ENCODE assay signal across 24 mouse cellular contexts in genomic region chr11:5478831-5479230, GRCm38 (mm10). TPM values are rescaled to one million over a fixed set of nuclear protein-coding genes. Genes with fewer than 3 reads are reported as not detected.
DNase-seq lines count a peak whose midpoint lies in the region; TF ChIP-seq lines count a peak whose summit lies in the region.
"Had no signal": no experiment of that assay in that cellular context is flagged by ENCODE, and none has a peak within 500 bp of the region (broad histone marks: within the 10 kb centered on the region; RNA-seq: fewer than 3 reads in every experiment).

No protein-coding gene starts in this region.

- no peak overlapping the region for H3K9ac ChIP-seq in heart, adult 2 months (ENCODE audit: low read depth, low read length)
- no peak overlapping the region for H3K9ac ChIP-seq in ES-Bruce4 (ENCODE audit: low read depth, poor library complexity, severe bottlenecking)
- H3K9ac ChIP-seq: forebrain, postnatal 0 days; heart, embryonic 12.5 days; heart, embryonic 15.5 days; hindbrain, embryonic 13.5 days; intestine, embryonic 15.5 days had no signal

- intact Hi-C loops in heart, adult 2 months (cut with DNase I): loop anchor here (10.0 kb wide), 1 partner anchor 364 kb away; no protein-coding TSS in a partner anchor

- H3K4me3 ChIP-seq in heart, adult 2 months: no peak overlapping the region
- H3K4me3 ChIP-seq in heart, embryonic 10.5 days: no peak overlapping the region
- H3K4me3 ChIP-seq in ES-Bruce4 (ENCODE audit: low read depth, low read length): no peak overlapping the region
- H3K4me3 ChIP-seq: forebrain, embryonic 10.5 days; heart, embryonic 12.5 days; heart, embryonic 15.5 days; hindbrain, embryonic 10.5 days; hindbrain, embryonic 13.5 days; intestine, embryonic 15.5 days had no signal

- DNase-seq in heart, adult 2 months: no peak
- DNase-seq in heart, embryonic 10.5 days (ENCODE audit: low spot score): no peak
- DNase-seq in R1 (ENCODE audit: low read depth, low spot score): peak; percentile 83
- DNase-seq in right cerebral cortex, postnatal 14 days: no peak
- DNase-seq in layer of hippocampus, adult 18-20 months (ENCODE audit: low spot score in 2 of 2): no peak
- DNase-seq: adrenal gland, postnatal 10 days; adrenal gland, postnatal 36 days; B cell, adult 2 months; cerebellum, adult 18-20 months; cerebellum, adult 9-10 months; cerebellum, postnatal 14 days; forebrain, postnatal 0 days; gastrocnemius, postnatal 10 days; gastrocnemius, postnatal 36 days; heart, postnatal 36 days; kidney, adult 11 months had no signal

- 60% methylated on average over 3 of the region's 3 CpGs for WGBS in heart, adult 2 months
- 84% methylated on average over 3 of the region's 3 CpGs for WGBS in heart, embryonic 10.5 days

- no peak for TF ChIP-seq CTCF in heart, adult 2 months (IDR thresholded peaks at IDR 0.05)
- no peak for TF ChIP-seq CTCF in ES-Bruce4 (IDR thresholded peaks at IDR 0.05; ENCODE audit: low read depth, low read length)

- TF ChIP-seq POLR2A in heart, adult 2 months (IDR thresholded peaks at IDR 0.05; ENCODE audit: insufficient read depth, low read depth, low read length): no peak
- TF ChIP-seq POLR2A in ES-Bruce4 (IDR thresholded peaks at IDR 0.05; ENCODE audit: insufficient read depth, low read length): no peak

- TF ChIP-seq EP300 in heart, adult 2 months (IDR thresholded peaks at IDR 0.05; ENCODE audit: insufficient read depth, low read depth, low read length): no peak
- TF ChIP-seq EP300 in ES-Bruce4 (IDR thresholded peaks at IDR 0.05; ENCODE audit: insufficient read depth, low read depth, low read length): no peak

- peak overlapping the region; percentile 52 for H3K27ac ChIP-seq in heart, adult 2 months
- H3K27ac ChIP-seq in heart, embryonic 10.5 days: no peak overlapping the region
- H3K27ac ChIP-seq in ES-Bruce4 (ENCODE audit: insufficient read depth, low read length): peak overlapping the region; percentile 67; the same call in 1 of the 2 replicates
- H3K27ac ChIP-seq: forebrain, embryonic 10.5 days; heart, embryonic 15.5 days; hindbrain, embryonic 10.5 days; hindbrain, embryonic 13.5 days; intestine, embryonic 15.5 days had no signal

- H3K79me2 ChIP-seq in heart, adult 2 months (replicated peaks; ENCODE audit: control insufficient read depth, insufficient read depth, low read length): no peaks in the 10 kb centered on the region

- no peaks in the 10 kb centered on the region for H3K9me3 ChIP-seq in heart, embryonic 10.5 days
- H3K9me3 ChIP-seq in ES-Bruce4 (replicated peaks; ENCODE audit: control insufficient read depth, insufficient read depth, low read length, poor library complexity, severe bottlenecking): no peaks in the 10 kb centered on the region
- H3K9me3 ChIP-seq: forebrain, embryonic 10.5 days; heart, embryonic 12.5 days; heart, embryonic 15.5 days; hindbrain, embryonic 10.5 days; hindbrain, embryonic 13.5 days; intestine, embryonic 15.5 days had no signal

- no peaks in the 10 kb centered on the region for H3K27me3 ChIP-seq in heart, adult 2 months (ENCODE audit: control insufficient read depth, insufficient read depth, low read length)
- no peaks in the 10 kb centered on the region for H3K27me3 ChIP-seq in heart, embryonic 10.5 days (ENCODE audit: insufficient read depth, poor library complexity, severe bottlenecking)
- H3K27me3 ChIP-seq in ES-Bruce4 (ENCODE audit: control insufficient read depth, insufficient read depth, low read length, poor library complexity, severe bottlenecking): no peaks in the 10 kb centered on the region
- H3K27me3 ChIP-seq: CH12.LX; heart, embryonic 12.5 days; heart, embryonic 15.5 days; hindbrain, embryonic 13.5 days; intestine, embryonic 15.5 days had no signal

- H3K36me3 ChIP-seq in heart, adult 2 months (ENCODE audit: control insufficient read depth, insufficient read depth, low read length): no peaks in the 10 kb centered on the region
- H3K36me3 ChIP-seq in heart, embryonic 10.5 days: no peaks in the 10 kb centered on the region
- H3K36me3 ChIP-seq in ES-Bruce4 (ENCODE audit: control insufficient read depth, insufficient read depth, low read length, poor library complexity, severe bottlenecking): no peaks in the 10 kb centered on the region
- H3K36me3 ChIP-seq: forebrain, embryonic 10.5 days; heart, embryonic 12.5 days; heart, embryonic 15.5 days; hindbrain, embryonic 10.5 days; hindbrain, embryonic 13.5 days; intestine, embryonic 15.5 days had no signal

- peaks cover 1% of the 10 kb centered on the region; the same call in 1 of the 2 replicates for H3K4me1 ChIP-seq in heart, adult 2 months (ENCODE audit: control insufficient read depth, insufficient read depth, low read length)
- no peaks in the 10 kb centered on the region for H3K4me1 ChIP-seq in heart, embryonic 10.5 days
- H3K4me1 ChIP-seq in ES-Bruce4 (ENCODE audit: control insufficient read depth, insufficient read depth, low read length): peaks cover 2% of the 10 kb centered on the region
- H3K4me1 ChIP-seq: forebrain, embryonic 10.5 days; heart, embryonic 12.5 days; heart, embryonic 15.5 days; hindbrain, embryonic 10.5 days; hindbrain, embryonic 13.5 days; intestine, embryonic 15.5 days had no signal

RNA-seq across cellular contexts. Expression of gene Znrf3, which starts 34.2 kb away (rescaled TPM):
- total RNA-seq in heart, adult 2 months (2021): 1 to 10 TPM; 7.3 TPM
- 2.9 and 4.4 TPM in 2 replicates for polyA plus RNA-seq in heart, adult 2 months (2012; rRNA removed)
- 7.7 and 9.2 TPM in 2 replicates for polyA plus RNA-seq in heart, embryonic 10.5 days (2016; fragmentation: Nextera tagmentation; extraction: Ambion mirVana)
- polyA plus RNA-seq in ES-Bruce4 (2011; ENCODE audit: insufficient read depth, insufficient read length, low read depth, missing spikeins): 13.5 and 15.8 TPM in 2 replicates
- 10 to 100 TPM; 19.7 to 20.5 TPM for total RNA-seq in layer of hippocampus, adult 18-20 months (2021)

RNA-seq across cellular contexts. Expression of gene Xbp1, which starts 41.6 kb away (rescaled TPM):
- total RNA-seq in heart, adult 2 months (2021): 10 to 100 TPM; 73.3 to 80.4 TPM
- 46.3 and 86.1 TPM in 2 replicates for polyA plus RNA-seq in heart, adult 2 months (2012; rRNA removed)
- 131 and 174 TPM in 2 replicates for polyA plus RNA-seq in heart, embryonic 10.5 days (2016; fragmentation: Nextera tagmentation; extraction: Ambion mirVana)
- 44.0 and 46.7 TPM in 2 replicates for polyA plus RNA-seq in ES-Bruce4 (2011; ENCODE audit: insufficient read depth, insufficient read length, low read depth, missing spikeins)
- 100 to 1,000 TPM; 112 to 114 TPM for total RNA-seq in layer of hippocampus, adult 18-20 months (2021)
